Mouse (Mus musculus): ENCODE measurements around the gene Cask. TPM values are rescaled to one million over a fixed set of nuclear protein-coding genes. Genes with fewer than 3 reads are reported as not detected.

The Cask gene
- total RNA-seq, 2 experiments from 2014 or later: 113 to 135 TPM

DNA sequence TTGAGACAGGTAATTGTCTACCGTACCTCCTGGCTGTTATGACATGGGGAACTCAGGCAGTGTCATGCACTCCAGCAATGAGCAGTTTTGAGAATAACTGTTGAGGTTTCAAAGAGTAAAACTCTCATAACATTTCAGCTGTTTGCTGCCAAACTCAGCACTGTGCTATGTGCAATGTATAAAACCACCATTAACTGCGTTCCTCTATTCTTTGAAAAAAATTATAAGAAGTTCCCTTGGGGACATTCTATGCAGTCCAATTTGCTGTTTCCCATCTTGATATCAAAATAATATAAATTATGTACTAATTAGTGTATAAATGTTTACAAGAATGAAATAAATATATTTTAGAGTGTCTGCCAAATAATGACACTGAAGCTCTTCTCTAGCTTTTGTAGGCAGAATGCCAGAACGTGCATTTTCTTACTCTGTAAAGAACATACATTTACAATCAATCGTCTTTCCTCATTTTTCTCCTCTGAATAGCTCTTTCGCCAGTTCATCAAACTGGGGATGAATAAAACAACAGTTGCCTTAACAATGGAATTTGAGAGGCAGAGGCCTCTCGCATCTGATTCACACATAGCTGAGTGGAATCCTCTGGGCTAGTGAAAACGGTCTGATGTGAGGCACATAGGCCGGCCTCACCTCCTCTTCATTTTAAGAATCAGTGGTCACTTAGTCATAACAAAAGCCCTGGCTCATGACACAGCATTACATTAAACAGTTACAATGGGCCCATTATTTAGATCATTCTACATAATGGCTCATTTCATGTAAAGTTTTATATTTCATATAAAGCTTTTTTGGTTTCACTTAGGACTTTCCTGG is 125.4 kb downstream of the Cask start:
- intact Hi-C loops (cut with DNase I): no loop called here
- DNase-seq (ENCODE audit: low spot score in 2 of 2): no peak

DNA sequence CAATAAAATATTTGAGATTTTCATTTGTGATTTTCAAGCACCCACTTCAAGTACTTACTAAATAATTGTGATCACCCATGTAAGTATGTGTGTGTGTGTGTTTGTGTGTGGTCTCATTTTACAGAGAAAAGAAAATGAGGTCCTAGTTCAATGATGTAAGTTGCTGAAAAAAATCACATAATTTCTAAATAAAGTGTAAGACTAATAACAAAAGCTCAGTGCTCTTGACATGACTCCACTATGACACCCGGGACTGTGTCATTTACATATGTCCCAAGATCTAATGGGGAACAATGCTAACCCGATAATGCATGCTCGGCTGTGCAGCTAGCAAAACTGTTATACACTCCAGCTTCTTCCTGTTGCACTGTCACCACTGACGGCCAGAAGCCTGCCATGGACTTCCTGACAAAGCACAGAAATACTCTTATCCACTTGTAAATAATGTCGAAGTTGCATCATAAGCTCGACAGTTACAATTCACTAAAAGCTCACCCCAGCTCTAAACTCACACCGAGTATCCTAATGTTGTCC is 130.8 kb downstream of the Cask start:
- no peak for DNase-seq (ENCODE audit: low spot score in 2 of 2)
- intact Hi-C loops (cut with DNase I): no loop called here

DNA sequence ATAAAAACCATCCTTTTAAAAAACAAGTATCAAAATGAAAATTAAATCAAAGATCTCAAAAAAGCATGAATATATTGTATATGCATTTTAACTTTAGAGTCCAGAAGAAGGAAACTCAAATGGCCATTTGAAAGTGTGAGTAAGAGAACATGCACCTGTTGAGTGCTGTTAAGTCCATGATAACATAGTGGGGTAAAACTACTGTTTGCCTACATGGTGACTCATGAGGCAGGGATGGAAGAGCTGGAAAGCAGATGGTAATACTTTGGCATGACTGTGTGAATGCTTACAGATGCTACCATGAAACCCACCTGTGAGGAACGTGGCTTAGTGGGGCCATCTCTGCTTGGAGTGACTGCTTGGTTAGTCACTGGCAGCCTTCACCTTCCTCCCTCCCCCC is 132.9 kb downstream of the Cask start:
- DNase-seq (ENCODE audit: low spot score in 2 of 2): no peak
- intact Hi-C loops (cut with DNase I): no loop called here

- no peak for DNase-seq (ENCODE audit: low spot score in 2 of 2)
- intact Hi-C loops (cut with DNase I): no loop called here
Measured at GRCm38 (mm10) chrX:13716796-13717569, 134.2 kb downstream of the Cask start.

- intact Hi-C loops (cut with DNase I): loop anchor here (5.0 kb wide), 1 partner anchor 137 kb away; no protein-coding TSS in a partner anchor
Measured at GRCm38 (mm10) chrX:13710174-13710573, 141.0 kb downstream of the Cask start.

DNA sequence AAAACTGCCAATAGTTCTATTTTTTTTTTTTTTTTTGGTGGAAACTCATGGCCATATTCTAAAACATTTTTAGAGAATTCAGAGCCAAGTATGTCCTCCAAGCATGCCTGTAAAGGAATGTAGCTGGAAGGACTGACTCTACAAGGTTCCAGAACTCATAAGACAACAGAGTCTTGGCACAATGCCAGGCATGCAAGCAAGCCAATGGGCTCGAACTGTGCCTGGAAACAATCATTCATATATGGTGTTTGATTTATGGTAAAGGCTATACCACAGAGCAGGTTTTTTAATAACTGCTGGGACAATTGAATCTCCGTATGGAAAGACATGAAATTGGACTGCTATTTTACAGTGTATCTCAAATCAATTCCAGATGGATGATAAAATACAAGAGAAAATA is 146.1 kb downstream of the Cask start:
- intact Hi-C loops (cut with DNase I): no loop called here

More at GRCm38 (mm10) chrX:13710174-13710573, 141.0 kb downstream of the Cask start:
- peak; percentile 19 to 35 for DNase-seq (ENCODE audit: low spot score in 2 of 2)

DNA sequence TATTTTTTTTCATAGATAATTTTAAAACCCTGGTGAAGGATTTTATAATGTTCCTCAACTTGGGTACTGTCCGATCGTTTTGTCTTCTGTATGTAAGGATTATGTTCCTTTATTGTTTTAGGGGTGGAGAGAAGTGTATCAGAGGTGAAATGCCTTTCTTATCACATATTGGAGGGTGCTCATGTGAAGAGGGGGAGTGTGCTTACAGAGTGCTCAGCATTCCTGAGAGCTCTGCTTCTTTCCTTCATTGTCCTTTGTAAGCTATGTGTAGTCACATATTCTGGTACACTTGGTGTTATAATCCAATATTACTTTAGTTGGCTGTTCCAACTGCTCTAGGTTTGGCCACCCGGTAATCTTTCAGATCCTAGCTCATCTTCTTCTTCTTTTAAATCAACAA is 150.5 kb downstream of the Cask start:
- DNase-seq (ENCODE audit: low spot score in 2 of 2): no peak
- intact Hi-C loops (cut with DNase I): no loop called here

More for the DNA sequence above, 146.1 kb downstream of the Cask start:
- DNase-seq (ENCODE audit: low spot score in 2 of 2): no peak

GRCm38 (mm10) chrX:13691865-13692264 is 159.3 kb downstream of the Cask start:
- DNase-seq (ENCODE audit: low spot score in 2 of 2): no peak
- intact Hi-C loops (cut with DNase I): no loop called here

GRCm38 (mm10) chrX:13688356-13688755 is 162.8 kb downstream of the Cask start:
- DNase-seq (ENCODE audit: low spot score in 2 of 2): peak in 1 of 2 experiments; percentile 15
- intact Hi-C loops (cut with DNase I): no loop called here

- no peak for DNase-seq (ENCODE audit: low spot score in 2 of 2)
- intact Hi-C loops (cut with DNase I): no loop called here
Measured at GRCm38 (mm10) chrX:13686589-13686988, 164.6 kb downstream of the Cask start.

- intact Hi-C loops (cut with DNase I): no loop called here
- DNase-seq (ENCODE audit: low spot score in 2 of 2): no peak
Measured at GRCm38 (mm10) chrX:13681748-13682147, 169.4 kb downstream of the Cask start.

DNA sequence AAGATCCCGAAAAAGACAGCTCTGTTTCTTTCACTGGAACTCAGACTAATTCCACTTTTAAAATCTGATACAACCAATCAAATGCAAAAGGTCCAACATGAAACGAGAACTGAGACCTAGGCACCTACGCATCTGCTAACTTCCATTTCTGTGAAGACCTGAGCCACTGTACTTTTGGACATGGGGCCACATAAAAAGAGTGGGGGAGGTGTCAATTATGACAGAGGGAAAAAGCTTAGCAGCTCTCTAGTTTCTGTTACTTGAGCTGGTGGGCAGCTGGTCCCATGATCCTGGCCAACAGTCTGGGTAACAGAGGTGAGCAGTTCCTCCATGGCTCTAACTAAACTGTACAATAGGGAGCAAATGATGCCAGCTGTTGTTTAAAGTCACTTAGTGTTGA is 178.2 kb downstream of the Cask start:
- no peak for DNase-seq (ENCODE audit: low spot score in 2 of 2)
- intact Hi-C loops (cut with DNase I): no loop called here

GRCm38 (mm10) chrX:13670342-13670741 is 180.8 kb downstream of the Cask start:
- intact Hi-C loops (cut with DNase I): no loop called here
- no peak for DNase-seq (ENCODE audit: low spot score in 2 of 2)

- intact Hi-C loops (cut with DNase I): no loop called here
- DNase-seq (ENCODE audit: low spot score in 2 of 2): no peak
Measured at GRCm38 (mm10) chrX:13668867-13669266, 182.3 kb downstream of the Cask start.

GRCm38 (mm10) chrX:13661063-13661462 is 190.1 kb downstream of the Cask start, which contains the start of gene Gpr82:
Gene Gpr82 (plus strand): TSS chrX:13661363.
- no peak for DNase-seq (ENCODE audit: low spot score in 2 of 2)
- intact Hi-C loops (cut with DNase I): no loop called here

DNA sequence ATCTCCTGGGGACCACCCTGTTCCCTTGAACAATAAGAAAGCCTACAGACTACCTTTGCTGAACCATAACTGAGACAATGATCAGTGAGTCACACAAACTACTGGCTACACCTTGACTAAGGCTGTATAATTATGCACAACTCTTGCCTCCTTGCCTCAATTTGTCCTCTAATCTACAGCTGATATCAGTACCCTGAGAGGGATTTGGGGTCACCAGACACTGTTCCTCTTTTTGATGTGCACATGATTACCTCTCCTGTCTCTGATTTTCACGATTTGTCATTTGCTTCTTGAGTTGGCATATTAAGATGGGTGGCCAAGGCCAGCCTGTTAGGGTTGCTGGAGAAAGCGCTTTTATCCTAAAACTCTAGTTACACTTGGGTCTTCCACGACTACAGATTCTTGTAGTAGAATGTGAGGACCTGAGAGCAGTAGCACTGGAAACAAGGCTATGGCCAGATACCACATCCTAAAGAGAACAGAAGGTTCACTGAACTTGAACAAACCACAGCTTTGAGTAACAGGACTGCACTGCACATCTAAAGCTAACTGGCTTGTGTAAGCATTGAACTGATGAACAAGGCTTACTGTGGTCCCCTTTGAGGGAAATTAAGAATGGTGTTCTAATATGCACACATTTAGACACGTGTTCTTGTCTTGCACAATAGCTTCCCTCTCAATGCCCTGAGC is 191.8 kb downstream of the Cask start:
- intact Hi-C loops (cut with DNase I): loop anchor here (10.0 kb wide), 1 partner anchor 195 kb away; the partner anchor contains the start of gene Nyx
- no peak for DNase-seq (ENCODE audit: low spot score in 2 of 2)

DNA sequence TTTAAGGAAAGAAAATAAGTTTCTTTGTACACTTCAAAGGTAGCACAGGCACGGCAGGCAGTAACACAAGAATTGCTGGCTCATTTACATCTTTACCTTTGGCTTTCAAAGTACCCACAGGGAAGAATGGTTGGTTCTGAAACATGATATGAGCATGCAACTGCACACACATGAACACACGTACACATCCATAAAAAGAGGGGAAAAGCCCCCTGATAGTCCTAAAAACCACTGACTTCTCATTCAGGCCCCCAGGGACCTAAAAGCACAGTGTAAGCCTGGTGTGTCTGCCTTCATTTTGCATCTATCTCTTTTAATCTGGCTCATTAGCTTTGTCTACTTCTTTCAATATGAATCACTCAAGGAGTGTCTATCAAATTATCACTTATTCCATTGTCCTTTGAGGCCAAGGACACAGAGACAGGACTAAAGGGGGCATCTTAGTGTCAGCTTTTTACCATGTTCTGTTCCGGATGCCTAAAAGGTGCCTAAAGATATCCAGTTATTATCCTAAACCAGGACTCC is 192.5 kb downstream of the Cask start:
- intact Hi-C loops (cut with DNase I): loop anchor here (10.0 kb wide), 1 partner anchor 194 kb away; the partner anchor contains the start of gene Nyx

DNA sequence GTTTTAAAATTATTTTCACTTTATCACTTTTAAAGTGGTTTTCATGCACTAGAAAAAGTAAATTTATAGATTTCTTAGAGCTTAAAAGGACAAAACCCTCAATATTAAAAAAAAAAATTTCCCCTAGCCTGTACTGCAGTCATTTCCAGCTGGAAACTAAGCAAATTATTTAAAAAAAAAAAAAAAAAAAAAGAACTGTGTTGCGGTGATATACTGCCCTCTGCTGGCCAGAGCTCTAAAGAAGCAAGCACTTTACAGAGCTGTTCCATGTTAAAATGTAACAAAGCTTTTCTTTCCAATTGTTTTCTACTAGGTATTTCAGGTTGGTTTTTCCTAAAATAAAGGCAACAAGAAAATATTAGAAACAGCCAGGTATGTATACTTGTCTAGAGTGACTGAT is 194.4 kb downstream of the Cask start:
- DNase-seq (ENCODE audit: low spot score in 2 of 2): peak in 1 of 2 experiments; percentile 17
- intact Hi-C loops (cut with DNase I): loop anchor here (10.0 kb wide), 1 partner anchor 192 kb away; the partner anchor contains the start of gene Nyx

More for the DNA sequence above, 192.5 kb downstream of the Cask start:
- no peak for DNase-seq (ENCODE audit: low spot score in 2 of 2)

GRCm38 (mm10) chrX:13655906-13656305 is 195.3 kb downstream of the Cask start:
- intact Hi-C loops (cut with DNase I): loop anchor here (2.0 to 10.0 kb wide), 2 partner anchors 191 to 425 kb away; partner anchors contain the start of gene Nyx
- DNase-seq (ENCODE audit: low spot score in 2 of 2): no peak

Measured in left cerebral cortex, postnatal 36 days (tissue).